Mouse (Mus musculus): ENCODE data around the gene Fndc3b.

Gene Fndc3b

GRCm38 (mm10) chr3:27545651-27546050 lies 165.5 kb downstream of the Fndc3b start:
- no peak for DNase-seq

- DNase-seq, result no peak
Observed at GRCm38 (mm10) chr3:27544061-27544460, 167.0 kb downstream of the Fndc3b start.

GRCm38 (mm10) chr3:27541841-27542240 lies 169.3 kb downstream of the Fndc3b start:
- no peak for DNase-seq

- DNase-seq, result no peak
Observed at GRCm38 (mm10) chr3:27541181-27541580, 169.9 kb downstream of the Fndc3b start.

- no peak for DNase-seq
Observed at GRCm38 (mm10) chr3:27534208-27534607, 176.9 kb downstream of the Fndc3b start.

- no peak for DNase-seq
Observed at GRCm38 (mm10) chr3:27533721-27534120, 177.4 kb downstream of the Fndc3b start.

- no peak for DNase-seq
Observed at GRCm38 (mm10) chr3:27531993-27532392, 179.1 kb downstream of the Fndc3b start.

GRCm38 (mm10) chr3:27530370-27530769 lies 180.7 kb downstream of the Fndc3b start:
- no peak for DNase-seq

- no peak for DNase-seq
Observed at GRCm38 (mm10) chr3:27529221-27530051, 181.7 kb downstream of the Fndc3b start.

GRCm38 (mm10) chr3:27526991-27527390 lies 184.1 kb downstream of the Fndc3b start:
- DNase-seq, result no peak

- DNase-seq, result no peak
Observed at GRCm38 (mm10) chr3:27523176-27523936, 187.8 kb downstream of the Fndc3b start.

GRCm38 (mm10) chr3:27520391-27520790 lies 190.7 kb downstream of the Fndc3b start:
- no peak for DNase-seq

GRCm38 (mm10) chr3:27519481-27519880 lies 191.6 kb downstream of the Fndc3b start:
- DNase-seq, result no peak

- no peak for DNase-seq
Observed at GRCm38 (mm10) chr3:27518935-27519334, 192.2 kb downstream of the Fndc3b start.

- DNase-seq, result no peak
Observed at GRCm38 (mm10) chr3:27516536-27516935, 194.6 kb downstream of the Fndc3b start.

GRCm38 (mm10) chr3:27511765-27512164 lies 199.3 kb downstream of the Fndc3b start:
- no peak for DNase-seq

- DNase-seq, result no peak
Observed at GRCm38 (mm10) chr3:27506886-27507285, 204.2 kb downstream of the Fndc3b start.

- no peak for DNase-seq
Observed at GRCm38 (mm10) chr3:27505582-27505981, 205.5 kb downstream of the Fndc3b start.

- no peak for DNase-seq
Observed at GRCm38 (mm10) chr3:27503279-27504038, 207.6 kb downstream of the Fndc3b start.

GRCm38 (mm10) chr3:27495296-27496073 lies 215.6 kb downstream of the Fndc3b start:
- no peak for DNase-seq

- no peak for DNase-seq
Observed at GRCm38 (mm10) chr3:27494698-27495097, 216.4 kb downstream of the Fndc3b start.

GRCm38 (mm10) chr3:27494066-27494465 lies 217.0 kb downstream of the Fndc3b start:
- DNase-seq, result no peak
